Mouse (Mus musculus) macrophage (primary cell): ENCODE data around the gene Gpc6. TPM values are rescaled to one million over a fixed set of nuclear protein-coding genes. Genes with fewer than 3 reads are reported as not detected.

Experiments
- H3K27ac ChIP-seq: fragments of 350-480 bp; formaldehyde crosslinking; 2 replicates; pipeline ENCODE4 v1.9.0; 2021
- H3K36me3 ChIP-seq: fragments of 350-480 bp; formaldehyde crosslinking; 2 replicates; pipeline ENCODE4 v1.9.0; 2021; ENCODE audit errors: inconsistent target
- H3K4me3 ChIP-seq: fragments of 350-480 bp; formaldehyde crosslinking; 2 replicates; pipeline ENCODE4 v1.9.0; 2021; ENCODE audit errors: inconsistent target
- H3K79me2 ChIP-seq: fragments of 350-480 bp; formaldehyde crosslinking; 2 replicates; pipeline ENCODE4 v1.9.0; 2021; ENCODE audit errors: inconsistent target
- WGBS: methylation state at CpG from one replicate; pipeline ENCODE4 v1.1.7; 2026; ENCODE audit warnings: inconsistent platforms; ENCODE audit not compliant: missing documents; 5-methylcytosine and 5-hydroxymethylcytosine counted together
- polyA plus RNA-seq: library from polyadenylated mRNA; stranded (reverse); fragments of 250-400 nt; gene quantifications from 3 replicates; pipeline ENCODE4 v1.2.4, GENCODE M21; 2018; ENCODE audit warnings: inconsistent platforms

The Gpc6 gene
- polyA plus RNA-seq, 1 experiment from 2014 or later = not detected

- Histone ChIP-seq H3K79me2 (no peaks in the 10 kb centered on the region), H3K4me3 (no peak overlapping the region), H3K36me3 (no peaks in the 10 kb centered on the region), H3K27ac (no peak overlapping the region)
- 75% methylated on average over 11 of the region's 11 CpGs for WGBS
Observed at GRCm38 (mm10) chr14:117849591-117850505, 924.7 kb downstream of the Gpc6 start.

- Histone ChIP-seq H3K79me2 (no peaks in the 10 kb centered on the region), H3K4me3 (no peak overlapping the region), H3K36me3 (no peaks in the 10 kb centered on the region), H3K27ac (no peak overlapping the region)
- 100% methylated on average over 3 of the region's 3 CpGs for WGBS
Observed at GRCm38 (mm10) chr14:117852266-117852665, 927.2 kb downstream of the Gpc6 start.

- WGBS = 93% methylated on average over 2 of the region's 2 CpGs
- H3K79me2 ChIP-seq = no peaks in the 10 kb centered on the region
- H3K4me3 ChIP-seq = no peak overlapping the region
- no peaks in the 10 kb centered on the region for H3K36me3 ChIP-seq
- no peak overlapping the region for H3K27ac ChIP-seq
Observed at GRCm38 (mm10) chr14:117852842-117853241, 927.7 kb downstream of the Gpc6 start.

- 89% methylated on average over 5 of the region's 5 CpGs for WGBS
- Histone ChIP-seq H3K79me2 (no peaks in the 10 kb centered on the region), H3K27ac (no peak overlapping the region), H3K36me3 (no peaks in the 10 kb centered on the region), H3K4me3 (no peak overlapping the region)
Observed at GRCm38 (mm10) chr14:117854498-117854897, 929.4 kb downstream of the Gpc6 start.

- Histone ChIP-seq H3K36me3 (no peaks in the 10 kb centered on the region), H3K4me3 (no peak overlapping the region), H3K79me2 (no peaks in the 10 kb centered on the region), H3K27ac (no peak overlapping the region)
Observed at GRCm38 (mm10) chr14:117871268-117871667, 946.2 kb downstream of the Gpc6 start.

GRCm38 (mm10) chr14:117879313-117879712 lies 954.2 kb downstream of the Gpc6 start:
- H3K79me2 ChIP-seq = no peaks in the 10 kb centered on the region
- no peak overlapping the region for H3K4me3 ChIP-seq
- WGBS = 94% methylated on average over 9 of the region's 9 CpGs
- H3K27ac ChIP-seq = no peak overlapping the region
- no peaks in the 10 kb centered on the region for H3K36me3 ChIP-seq

GRCm38 (mm10) chr14:117881112-117881511 lies 956.0 kb downstream of the Gpc6 start:
- WGBS = 83% methylated on average over 6 of the region's 6 CpGs
- H3K79me2 ChIP-seq = no peaks in the 10 kb centered on the region
- H3K36me3 ChIP-seq = no peaks in the 10 kb centered on the region
- no peak overlapping the region for H3K4me3 ChIP-seq
- no peak overlapping the region for H3K27ac ChIP-seq

- 62% methylated on average over 3 of the region's 3 CpGs for WGBS
- Histone ChIP-seq H3K36me3 (no peaks in the 10 kb centered on the region), H3K4me3 (no peak overlapping the region), H3K27ac (no peak overlapping the region), H3K79me2 (no peaks in the 10 kb centered on the region)
Observed at GRCm38 (mm10) chr14:117882222-117882621, 957.1 kb downstream of the Gpc6 start.

- 93% methylated on average over 1 of the region's 2 CpGs for WGBS
- Histone ChIP-seq H3K36me3 (no peaks in the 10 kb centered on the region), H3K27ac (no peak overlapping the region), H3K4me3 (no peak overlapping the region), H3K79me2 (no peaks in the 10 kb centered on the region)
Observed at GRCm38 (mm10) chr14:117889653-117890052, 964.5 kb downstream of the Gpc6 start.

GRCm38 (mm10) chr14:117891426-117891825 lies 966.3 kb downstream of the Gpc6 start:
- no peak overlapping the region for H3K4me3 ChIP-seq
- H3K27ac ChIP-seq = no peak overlapping the region
- 89% methylated on average over 7 of the region's 7 CpGs for WGBS
- no peaks in the 10 kb centered on the region for H3K36me3 ChIP-seq
- H3K79me2 ChIP-seq = no peaks in the 10 kb centered on the region

GRCm38 (mm10) chr14:117892026-117892425 lies 966.9 kb downstream of the Gpc6 start:
- no peak overlapping the region for H3K27ac ChIP-seq
- 77% methylated on average over 4 of the region's 4 CpGs for WGBS
- H3K36me3 ChIP-seq = no peaks in the 10 kb centered on the region
- H3K4me3 ChIP-seq = no peak overlapping the region
- no peaks in the 10 kb centered on the region for H3K79me2 ChIP-seq

- Histone ChIP-seq H3K36me3 (no peaks in the 10 kb centered on the region), H3K27ac (no peak overlapping the region), H3K4me3 (no peak overlapping the region), H3K79me2 (no peaks in the 10 kb centered on the region)
- WGBS = 91% methylated on average over 10 of the region's 10 CpGs
Observed at GRCm38 (mm10) chr14:117894869-117895538, 969.9 kb downstream of the Gpc6 start.

GRCm38 (mm10) chr14:117895539-117895912 lies 970.4 kb downstream of the Gpc6 start:
- WGBS = 93% methylated on average over 16 of the region's 16 CpGs
- no peak overlapping the region for H3K27ac ChIP-seq
- no peaks in the 10 kb centered on the region for H3K79me2 ChIP-seq
- no peaks in the 10 kb centered on the region for H3K36me3 ChIP-seq
- no peak overlapping the region for H3K4me3 ChIP-seq

- Histone ChIP-seq H3K27ac (no peak overlapping the region), H3K79me2 (no peaks in the 10 kb centered on the region), H3K4me3 (no peak overlapping the region), H3K36me3 (no peaks in the 10 kb centered on the region)
- WGBS = 93% methylated on average over 9 of the region's 9 CpGs
Observed at GRCm38 (mm10) chr14:117904300-117904699, 979.2 kb downstream of the Gpc6 start.

- Histone ChIP-seq H3K27ac (no peak overlapping the region), H3K4me3 (no peak overlapping the region), H3K36me3 (no peaks in the 10 kb centered on the region), H3K79me2 (no peaks in the 10 kb centered on the region)
- WGBS = 73% methylated on average over 10 of the region's 10 CpGs
Observed at GRCm38 (mm10) chr14:117905701-117906100, 980.6 kb downstream of the Gpc6 start.
